Mouse (Mus musculus) testis, adult 2 months (tissue): ENCODE results near the gene Gatad2b.
A peak's percentile ranks its signal among the peaks of the same experiment; 100 is the strongest.

Experiments
- CTCF ChIP-seq: fragments of 200-500 bp; IDR thresholded peaks from 2 replicates; pipeline ENCODE4 v1.5.1; 2012; ENCODE audit warnings: low read depth, mild to moderate bottlenecking, inconsistent platforms, low read length, moderate library complexity; ENCODE audit not compliant: control insufficient read depth, insufficient read depth, insufficient replicate concordance
- POLR2A ChIP-seq: fragments of 200-500 bp; IDR thresholded peaks from 2 replicates; pipeline ENCODE4 v1.6.1; 2012; ENCODE audit warnings: low read depth, mild to moderate bottlenecking, inconsistent platforms, low read length, moderate library complexity; ENCODE audit not compliant: control insufficient read depth

DNA sequence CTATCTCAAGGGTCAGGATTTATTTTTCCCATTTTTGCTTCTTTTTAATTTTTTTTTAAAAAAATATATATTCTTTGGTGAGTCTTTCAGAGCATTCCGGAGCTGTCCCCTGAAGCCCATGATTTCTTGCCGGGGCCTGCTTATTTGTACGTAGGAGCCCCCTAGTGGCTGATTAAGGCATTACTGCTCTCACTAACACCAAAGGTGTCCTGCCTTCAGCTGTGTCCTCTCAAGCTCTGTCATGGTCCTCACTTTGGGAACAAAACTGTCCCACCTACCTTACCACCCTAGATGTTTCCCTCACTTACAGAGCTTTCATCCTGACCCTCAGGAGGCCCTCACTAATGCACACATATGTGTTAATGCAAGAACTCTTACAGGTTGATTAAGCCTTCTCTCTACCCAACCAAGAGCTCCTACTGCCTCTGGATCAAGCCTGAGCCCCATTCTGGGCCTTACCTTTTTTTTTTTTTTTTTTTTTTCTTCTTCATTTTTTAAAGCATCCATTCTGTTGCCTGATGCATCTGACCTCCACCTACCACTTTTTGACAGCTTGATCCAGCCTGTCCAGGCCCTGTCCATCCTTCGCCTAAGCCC is 80.6 kb downstream of the Gatad2b start:
- TF ChIP-seq POLR2A (no peak), CTCF (peak; percentile 60; the same call in 1 of the 2 replicates)
